Mouse (Mus musculus): ENCODE data around the gene Olfr91. TPM values are rescaled to one million over a fixed set of nuclear protein-coding genes. Genes with fewer than 3 reads are reported as not detected.
"Not testable (repeated sequence)": the region's sequence is repeated elsewhere in the genome, so short reads cannot be mapped to it uniquely, and the experiment has no call there.

The Olfr91 gene
- not detected for total RNA-seq (2021)

DNA sequence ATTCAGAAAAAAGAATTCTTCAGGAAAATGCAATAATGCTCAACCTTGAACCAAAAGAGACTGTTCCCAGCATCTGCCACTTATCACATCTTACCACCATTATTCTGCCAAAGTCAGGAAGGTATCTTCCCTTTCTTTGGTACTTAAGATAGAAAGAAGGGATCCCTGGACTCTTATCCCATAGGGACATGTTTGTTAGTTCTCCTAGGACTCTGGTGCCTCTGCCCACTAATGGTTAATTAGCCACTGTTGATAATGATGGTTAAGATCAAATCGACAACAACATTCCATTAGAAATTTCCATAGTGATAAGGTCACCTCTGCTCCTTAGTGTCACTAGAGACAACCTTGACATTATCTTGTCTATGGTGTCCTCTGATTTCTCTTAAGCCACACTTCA is at the start of gene Olfr91:
Gene Olfr91, minus strand, starts transcription at position 101 of the 400 bp plus-strand sequence.
- no peak for DNase-seq (ENCODE audit: low spot score in 2 of 2)
- intact Hi-C loops (cut with DNase I), result no loop called here

DNA sequence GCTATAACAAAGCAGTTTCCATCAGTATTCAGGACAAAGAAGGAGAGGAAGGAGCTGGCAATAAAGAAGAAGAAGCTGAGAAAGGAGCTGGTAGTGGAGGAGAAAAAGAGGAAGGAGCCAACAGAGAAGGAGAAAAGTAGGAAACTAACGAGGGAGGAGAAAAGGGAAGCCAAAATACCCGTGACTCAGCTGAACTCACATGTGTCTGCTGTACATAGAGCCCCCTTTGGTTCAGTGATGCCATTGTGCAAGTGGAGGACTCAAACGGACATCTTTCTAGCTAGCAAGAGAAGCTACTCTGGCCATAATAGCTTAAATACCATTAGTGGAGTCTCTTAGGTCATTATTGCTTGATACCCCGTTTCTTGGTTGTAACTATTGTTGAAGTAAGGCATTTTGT is 33.3 kb upstream of the Olfr91 start:
- DNase-seq (ENCODE audit: low spot score in 2 of 2); intact Hi-C loops (cut with DNase I): not testable (repeated sequence)

DNA sequence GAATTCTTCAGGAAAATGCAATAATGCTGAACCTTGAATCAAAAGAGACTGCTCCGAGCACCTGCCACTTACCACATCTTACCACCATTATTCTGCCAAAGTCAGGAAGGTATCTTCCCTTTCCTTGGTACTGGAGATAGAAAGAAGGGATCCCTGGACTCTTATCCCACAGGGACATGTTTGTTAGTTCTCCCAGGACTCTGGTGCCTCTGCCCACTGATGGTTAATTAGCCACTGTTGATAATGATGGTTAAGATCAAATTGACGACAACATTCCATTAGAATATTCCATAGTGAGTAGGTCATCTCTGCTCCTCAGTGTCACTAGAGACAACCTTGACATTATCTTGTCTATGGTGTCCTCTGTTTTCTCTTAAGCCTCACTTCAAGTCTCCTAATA is 21.9 kb upstream of the Olfr91 start, which contains the start of gene Olfr92:
Gene Olfr92, minus strand, starts transcription at position 101 of the 400 bp plus-strand sequence.
- intact Hi-C loops (cut with DNase I), result loop anchor here (1.0 kb wide), 1 partner anchor 25 kb away; no protein-coding TSS in a partner anchor
- DNase-seq (ENCODE audit: low spot score in 2 of 2), result no peak

DNA sequence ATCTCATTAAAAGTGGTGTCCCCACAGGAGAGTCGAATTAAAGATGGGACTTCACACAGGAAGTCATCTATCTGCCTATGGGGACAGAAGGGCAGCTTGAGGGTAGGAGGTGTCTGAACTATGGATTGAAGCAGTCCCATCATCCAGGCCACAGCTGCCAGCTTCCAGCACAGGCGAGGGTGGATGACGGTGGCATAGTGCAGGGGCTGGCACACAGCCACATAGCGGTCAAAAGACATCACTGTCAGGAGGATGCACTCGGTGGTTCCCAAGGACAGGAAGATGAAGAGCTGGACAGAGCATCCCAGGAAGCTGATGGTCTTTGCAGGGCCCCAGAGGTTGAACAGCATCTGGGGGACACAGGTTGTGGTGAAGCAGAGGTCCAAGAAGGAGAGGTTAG is 4.8 kb downstream of the Olfr91 start:
- DNase-seq (ENCODE audit: low spot score in 2 of 2), result no peak
- intact Hi-C loops (cut with DNase I), result no loop called here

DNA sequence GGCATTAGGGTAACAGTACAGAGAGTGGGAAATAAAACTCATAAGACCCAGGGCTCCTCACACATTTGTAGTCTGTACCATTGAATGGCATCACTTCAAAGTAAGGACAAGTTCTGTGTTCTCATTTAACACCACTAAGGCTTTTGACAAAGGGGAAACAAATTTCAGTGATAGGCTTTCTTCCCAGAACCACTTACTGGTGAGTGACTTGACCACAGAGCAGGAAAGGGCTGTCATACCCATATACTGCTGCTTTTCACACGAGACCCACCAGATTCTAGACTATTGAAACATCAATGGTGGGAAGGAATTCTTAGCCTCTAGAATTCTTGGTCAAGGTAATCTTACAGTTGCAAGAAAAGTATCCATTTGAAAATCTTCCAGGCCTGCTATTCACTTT is 5.9 kb downstream of the Olfr91 start:
- intact Hi-C loops (cut with DNase I), result no loop called here
- DNase-seq (ENCODE audit: low spot score in 2 of 2), result no peak

DNA sequence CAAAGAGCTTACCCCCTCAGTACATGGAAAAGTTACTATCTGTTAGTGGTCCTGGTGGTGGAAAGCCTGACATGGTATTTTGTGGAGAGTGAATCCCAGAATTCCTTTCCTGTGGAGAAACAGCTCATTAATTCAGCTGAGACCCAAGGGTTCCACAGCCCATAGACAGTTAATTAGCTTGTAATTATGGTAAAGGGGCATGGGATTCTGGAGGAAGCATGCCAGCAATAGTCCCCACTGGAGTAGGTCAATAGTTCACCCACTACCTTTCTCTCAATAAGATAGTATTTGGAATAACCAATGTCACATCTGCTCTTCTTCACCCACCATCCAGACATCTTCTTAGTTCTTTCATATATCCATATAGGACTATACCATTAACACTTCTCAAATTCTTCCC is 9.7 kb downstream of the Olfr91 start, which contains the start of gene Olfr90:
Gene Olfr90, minus strand, starts transcription at position 101 of the 400 bp plus-strand sequence.
- intact Hi-C loops (cut with DNase I), result loop anchor here (5.0 kb wide), 1 partner anchor 196 kb away; the partner anchor contains the start of gene Trim40
- DNase-seq (ENCODE audit: low spot score in 2 of 2), result no peak

DNA sequence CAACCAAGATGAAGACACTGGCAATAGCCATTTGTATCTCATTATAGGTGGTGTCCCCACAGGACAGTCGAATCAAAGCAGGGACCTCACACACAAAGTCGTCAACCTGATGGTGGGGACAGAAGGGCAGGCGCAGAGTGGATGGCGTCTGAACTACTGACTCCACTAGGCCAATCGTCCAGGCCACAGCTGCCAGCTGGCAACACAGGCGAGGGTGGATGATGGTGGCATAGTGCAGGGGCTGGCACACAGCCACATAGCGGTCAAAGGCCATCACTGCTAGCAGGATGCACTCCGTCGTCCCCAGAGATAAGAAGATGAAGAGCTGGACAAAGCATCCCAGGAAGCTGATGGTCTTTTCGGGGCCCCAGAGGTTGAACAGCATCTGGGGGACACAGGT is 12.5 kb downstream of the Olfr91 start:
- DNase-seq (ENCODE audit: low spot score in 2 of 2), result peak in 1 of 2 experiments; percentile 1
- intact Hi-C loops (cut with DNase I), result loop anchor here (5.0 kb wide), 1 partner anchor 193 kb away; the partner anchor contains the start of gene Trim40

DNA sequence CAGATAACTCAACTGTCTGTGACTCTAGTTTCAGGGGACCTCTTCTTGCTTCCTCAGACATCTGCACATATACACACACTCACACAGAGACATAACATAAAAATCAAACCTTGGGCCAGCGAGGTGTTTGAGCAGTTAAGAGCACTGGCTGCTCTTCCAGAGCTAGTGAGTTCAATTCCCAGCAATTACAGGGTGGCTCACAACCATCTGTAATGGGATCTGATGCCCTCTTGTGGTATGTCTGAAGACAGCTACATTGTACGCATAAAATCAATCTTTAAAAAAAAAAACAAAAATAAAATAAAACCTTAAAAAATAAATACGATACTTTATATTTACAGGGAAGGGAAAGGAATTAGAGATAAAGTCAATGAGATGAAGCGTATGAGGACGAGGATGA is 13.4 kb downstream of the Olfr91 start:
- peak in 1 of 2 experiments; percentile 3 for DNase-seq (ENCODE audit: low spot score in 2 of 2)

DNA sequence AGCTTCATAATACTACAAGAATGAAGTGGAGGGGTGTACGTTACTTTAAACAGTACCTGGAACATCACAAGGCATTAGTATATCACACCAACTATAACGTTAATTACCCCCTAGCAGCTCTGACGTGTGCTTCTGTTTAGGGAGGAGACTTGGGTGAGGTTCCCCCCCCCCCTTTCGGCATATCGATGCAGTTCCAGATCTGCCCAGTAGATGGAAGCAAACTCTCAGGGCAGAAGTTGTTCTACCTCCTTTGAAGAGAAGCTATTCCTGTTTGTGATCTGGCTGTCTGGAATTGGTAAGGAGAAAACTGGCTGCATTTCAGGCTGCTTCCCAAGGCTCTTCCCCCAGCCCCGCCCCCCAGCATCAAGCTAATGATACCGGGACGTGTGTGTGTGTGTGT is 14.8 kb downstream of the Olfr91 start:
- DNase-seq (ENCODE audit: low spot score in 2 of 2), result peak; percentile 25 to 60
- intact Hi-C loops (cut with DNase I), result loop anchor here (1.0 kb wide), 1 partner anchor 120 kb away; no protein-coding TSS in a partner anchor

More for the DNA sequence above, 13.4 kb downstream of the Olfr91 start:
- intact Hi-C loops (cut with DNase I), result loop anchor here (5.0 kb wide), 1 partner anchor 192 kb away; the partner anchor contains the start of gene Trim40

DNA sequence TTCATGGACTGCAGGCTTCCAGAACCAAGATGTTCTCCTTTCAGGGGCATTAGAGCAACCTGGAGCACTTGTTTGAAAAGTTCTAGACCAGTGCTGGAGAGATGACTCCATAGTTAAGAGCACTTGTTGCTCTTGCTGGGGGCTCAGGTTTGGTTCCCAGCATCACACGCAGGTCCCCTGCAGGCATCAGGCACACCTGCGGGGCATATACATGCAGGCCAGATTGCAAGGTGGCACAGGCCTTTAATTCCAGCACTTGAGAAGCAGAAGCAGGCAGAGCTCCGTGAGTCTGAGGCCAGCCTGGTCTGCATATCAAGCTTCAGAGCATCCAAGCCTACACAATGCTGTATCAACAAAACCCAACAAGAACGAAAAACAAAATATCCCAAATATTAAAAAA is 16.4 kb downstream of the Olfr91 start:
- intact Hi-C loops (cut with DNase I), result no loop called here
- DNase-seq (ENCODE audit: low spot score in 2 of 2), result peak in 1 of 2 experiments; percentile 16

DNA sequence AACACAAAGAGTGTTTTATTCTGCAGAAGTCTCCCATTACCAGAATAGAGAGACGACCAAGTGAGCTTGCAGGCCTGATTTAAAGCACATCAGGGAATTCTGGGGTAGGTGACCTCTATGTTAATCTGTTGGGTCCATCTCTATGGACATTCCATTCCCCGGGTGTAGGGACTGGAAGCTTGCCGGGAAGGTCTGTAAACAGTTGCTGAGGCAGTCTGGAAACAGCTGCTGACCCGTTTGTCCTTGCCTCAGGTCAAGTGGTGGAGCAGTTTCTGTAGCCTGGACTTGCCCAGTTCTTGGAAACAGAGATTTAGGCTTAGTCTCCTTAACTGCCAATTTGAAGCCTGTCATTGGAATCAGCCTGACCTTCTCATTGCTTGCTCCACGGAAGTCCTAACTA is 18.0 kb downstream of the Olfr91 start:
- intact Hi-C loops (cut with DNase I), result no loop called here
- DNase-seq (ENCODE audit: low spot score in 2 of 2), result peak in 1 of 2 experiments; percentile 29

DNA sequence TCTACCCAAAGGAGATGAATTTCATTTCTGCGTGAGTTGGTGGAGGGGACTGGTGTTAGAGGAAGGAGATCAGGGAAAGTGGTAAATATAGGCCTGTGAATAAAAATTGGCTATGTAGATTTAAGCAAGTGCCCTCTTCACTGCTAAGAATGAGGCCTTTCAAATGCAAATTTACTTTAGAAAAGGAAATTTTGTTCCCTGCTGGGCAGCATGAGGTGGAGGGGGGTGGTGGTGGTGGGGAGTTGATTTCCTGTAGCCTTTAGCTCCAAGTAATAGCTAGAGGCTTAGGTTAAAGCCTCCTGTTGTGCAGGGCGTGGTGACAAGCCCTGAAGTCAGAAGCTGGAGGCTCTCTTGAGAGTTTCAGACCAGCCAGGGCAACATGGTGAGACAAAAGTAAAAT is 19.1 kb downstream of the Olfr91 start:
- DNase-seq (ENCODE audit: low spot score in 2 of 2), result peak in 1 of 2 experiments; percentile 16
- intact Hi-C loops (cut with DNase I), result no loop called here

DNA sequence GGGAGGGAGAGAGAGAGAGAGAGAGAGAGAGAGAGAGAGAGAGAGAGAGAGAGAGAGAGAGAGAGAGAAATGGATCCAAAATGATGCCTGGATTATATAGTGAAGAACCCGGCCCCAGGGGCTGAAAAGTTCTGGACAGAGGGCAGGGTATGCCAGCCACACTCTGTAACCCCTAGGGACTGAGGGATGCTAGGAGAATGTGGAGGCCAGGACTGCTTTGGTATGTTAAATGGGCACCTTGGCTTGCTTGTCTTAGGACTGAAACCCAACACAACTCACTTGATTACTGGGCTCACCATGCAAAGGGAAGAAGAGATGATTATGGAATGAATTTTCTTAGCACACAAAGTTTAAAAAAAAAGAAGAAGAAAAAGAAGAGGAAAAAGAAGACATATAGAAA is 19.9 kb downstream of the Olfr91 start:
- peak in 1 of 2 experiments; percentile 6 for DNase-seq (ENCODE audit: low spot score in 2 of 2)
- intact Hi-C loops (cut with DNase I), result no loop called here

DNA sequence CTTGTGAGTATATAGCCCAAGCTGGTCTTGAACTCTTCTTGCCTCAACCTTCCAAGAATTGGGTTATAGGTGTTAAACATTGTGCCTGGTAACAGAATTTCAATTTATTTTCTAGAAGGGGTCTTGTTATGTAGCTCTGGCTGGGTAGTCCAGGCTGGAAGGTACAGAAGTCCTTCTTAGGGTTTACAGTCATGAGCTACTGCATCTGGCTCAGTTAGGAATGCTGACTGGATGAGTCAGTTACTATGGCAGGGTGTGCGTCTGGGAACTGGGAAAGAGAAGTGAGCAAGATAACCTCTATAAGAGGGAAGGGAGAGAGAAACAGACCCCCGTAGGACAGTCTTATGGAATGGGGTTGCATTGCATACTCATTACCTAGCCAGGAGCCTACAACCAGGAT is 22.3 kb downstream of the Olfr91 start:
- DNase-seq (ENCODE audit: low spot score in 2 of 2), result peak in 1 of 2 experiments; percentile 31
- intact Hi-C loops (cut with DNase I), result no loop called here

DNA sequence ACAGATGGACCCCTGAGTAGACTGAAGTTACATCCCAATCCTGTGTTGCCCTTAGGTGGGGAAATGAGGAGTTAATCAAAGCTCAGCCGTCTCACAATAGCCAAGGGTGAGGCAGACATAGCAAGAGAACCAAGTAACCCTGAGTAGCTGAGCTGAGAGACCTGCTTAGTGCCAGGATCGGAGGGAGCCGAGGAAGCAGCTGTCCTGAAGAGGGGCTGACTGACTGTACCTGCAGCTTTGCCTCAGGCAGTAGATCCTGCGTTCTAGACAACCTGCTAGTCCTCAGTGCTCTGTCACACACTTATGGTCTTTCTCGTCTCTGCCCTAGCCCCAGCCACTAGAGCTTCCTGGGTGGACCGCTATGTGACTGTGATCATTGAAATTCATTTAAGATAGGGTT is 22.9 kb downstream of the Olfr91 start:
- intact Hi-C loops (cut with DNase I), result no loop called here
- peak in 1 of 2 experiments; percentile 3 for DNase-seq (ENCODE audit: low spot score in 2 of 2)

DNA sequence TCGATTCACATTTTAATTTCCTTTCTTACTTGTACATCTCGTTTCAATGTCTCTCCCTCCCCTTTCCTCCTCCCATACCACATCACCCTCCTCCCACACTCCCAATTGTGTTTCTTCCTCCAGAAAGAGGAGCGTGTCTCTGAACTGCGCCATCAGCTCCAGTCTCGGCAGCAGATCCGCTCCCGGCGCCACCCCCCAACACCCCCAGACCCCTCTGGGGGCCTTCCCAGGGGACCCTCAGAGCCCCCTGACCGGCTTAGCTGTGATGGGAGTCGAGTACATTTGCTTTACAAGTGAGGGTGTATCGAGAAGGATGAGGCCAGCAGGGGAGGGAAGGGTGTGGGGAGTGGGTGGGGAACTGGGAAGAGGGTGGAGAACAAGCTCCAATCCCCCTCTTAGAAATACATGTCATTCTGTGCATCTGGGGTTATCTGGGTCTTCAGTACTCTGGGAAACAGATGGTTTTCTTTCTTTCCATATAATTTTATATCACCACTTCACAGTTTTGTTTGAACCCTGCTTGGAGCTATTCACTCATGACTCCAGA is 25.3 kb downstream of the Olfr91 start:
- peak in 1 of 2 experiments; percentile 46 for DNase-seq (ENCODE audit: low spot score in 2 of 2)
- intact Hi-C loops (cut with DNase I), result loop anchor here (2.0 kb wide), 1 partner anchor 14 kb away; no protein-coding TSS in a partner anchor

DNA sequence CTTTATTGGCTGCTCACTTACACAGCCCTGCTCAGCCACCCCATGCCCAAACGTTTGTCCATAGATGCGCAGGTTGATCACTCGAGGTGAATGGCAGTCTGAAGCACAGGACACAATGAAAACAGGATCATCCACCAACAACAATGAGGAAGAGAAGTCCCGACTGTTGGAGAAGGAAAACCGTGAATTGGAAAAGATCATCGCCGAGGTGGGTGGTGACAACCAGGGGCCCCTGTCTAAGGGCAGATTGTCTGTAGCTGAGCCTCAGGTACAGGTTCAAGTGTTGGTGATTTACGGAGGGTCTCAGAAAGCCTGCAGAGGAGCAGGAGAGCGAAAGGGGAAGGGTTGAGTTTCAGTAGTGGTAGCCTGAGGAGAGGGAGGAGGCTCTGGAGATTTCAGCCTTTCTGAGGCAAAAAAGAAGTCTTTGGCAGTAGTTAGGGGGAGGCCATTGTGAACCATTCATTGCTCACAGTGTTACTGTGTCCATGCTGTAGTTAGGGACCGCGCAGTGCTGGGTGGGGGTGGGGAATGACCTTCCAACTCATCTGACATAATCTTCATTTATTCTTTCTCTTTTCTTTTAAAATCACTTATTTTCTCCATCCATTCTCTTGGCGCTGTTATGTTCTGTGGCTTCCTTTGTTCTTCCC is 25.9 kb downstream of the Olfr91 start:
- intact Hi-C loops (cut with DNase I), result loop anchor here (2.0 kb wide), 1 partner anchor 13 kb away; no protein-coding TSS in a partner anchor
- DNase-seq (ENCODE audit: low spot score in 2 of 2), result peak in 1 of 2 experiments; percentile 10

DNA sequence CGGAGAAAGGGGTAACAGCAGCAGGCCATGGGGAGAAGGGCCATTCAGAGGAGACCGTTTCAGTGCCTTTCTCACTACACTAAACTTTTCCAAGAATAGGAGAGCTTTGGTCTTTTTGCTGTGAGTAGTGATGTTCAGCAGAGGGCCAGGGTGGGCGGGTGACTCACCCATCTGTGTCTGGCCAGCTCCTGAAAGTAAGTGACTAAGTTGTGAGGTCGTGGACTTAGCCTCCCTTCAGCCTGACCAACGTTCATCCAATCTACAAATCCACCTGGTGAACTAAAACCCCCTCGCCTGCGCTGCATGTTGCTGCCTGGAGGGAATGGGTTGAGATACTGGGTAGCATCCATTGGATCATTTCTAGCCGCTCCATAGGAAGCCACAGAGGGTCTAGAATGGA is 28.0 kb downstream of the Olfr91 start:
- DNase-seq (ENCODE audit: low spot score in 2 of 2), result no peak
- intact Hi-C loops (cut with DNase I), result no loop called here

DNA sequence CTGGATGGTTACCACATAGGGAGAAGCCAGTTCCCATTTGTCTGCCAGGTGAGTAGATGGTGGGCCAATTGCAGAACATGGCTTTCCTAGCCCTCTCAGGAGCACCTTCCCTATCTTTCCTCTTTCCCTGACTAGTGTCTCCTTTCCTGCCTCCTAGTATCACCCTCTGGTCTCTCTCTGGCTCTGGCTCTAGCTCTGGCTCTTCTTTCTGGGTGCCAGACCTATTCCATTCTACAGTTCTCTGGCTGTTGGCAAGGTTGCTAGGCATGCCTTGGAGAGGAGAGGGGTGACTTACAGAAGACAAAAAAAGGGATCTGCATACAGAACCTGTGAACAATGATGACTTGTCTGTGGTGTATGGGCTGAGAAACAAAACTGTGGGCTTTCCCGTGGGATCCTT is 30.2 kb downstream of the Olfr91 start:
- intact Hi-C loops (cut with DNase I), result no loop called here
- DNase-seq (ENCODE audit: low spot score in 2 of 2), result no peak

DNA sequence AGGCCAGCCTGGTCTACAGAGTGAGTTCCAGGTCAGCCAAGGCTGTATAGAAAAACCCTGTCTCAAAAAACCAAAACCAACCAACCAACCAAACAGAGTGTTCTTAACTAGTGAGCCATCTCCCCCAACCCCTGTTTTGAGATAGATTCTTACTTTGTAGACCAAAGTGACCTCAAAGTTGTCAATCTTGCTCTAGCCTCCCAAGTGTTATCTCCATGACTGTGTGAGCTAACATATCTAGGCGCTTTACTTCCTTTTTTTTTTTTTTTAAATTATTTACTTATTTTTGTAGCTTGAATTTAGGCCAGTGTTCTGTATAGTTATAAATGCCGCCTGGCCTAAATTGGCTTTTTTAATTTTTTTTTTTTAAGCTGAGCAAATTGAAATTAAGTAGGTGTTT is 32.1 kb downstream of the Olfr91 start:
- intact Hi-C loops (cut with DNase I), result no loop called here
- no peak for DNase-seq (ENCODE audit: low spot score in 2 of 2)

Data from left cerebral cortex, postnatal 25 days (tissue).